Mouse (Mus musculus) heart, embryonic 14.5 days (tissue): ENCODE measurements around the gene Dkc1. TPM values are rescaled to one million over a fixed set of nuclear protein-coding genes. Genes with fewer than 3 reads are reported as not detected.

Experiments used
- ATAC-seq: fragments of 200-750 bp; cut with Nextera tagmentation; 2 replicates; pipeline ENCODE4 v1.8.0; 2017; ENCODE audit warnings: low read depth, moderate TSS enrichment; ENCODE audit not compliant: insufficient number of reproducible peaks, insufficient read depth, low FRiP score
- H3K27ac ChIP-seq, 2 experiments: fragments of 200-500 bp in 1 of 2; fragments of 300-500 bp in 1 of 2; sonication (generic) in 1 of 2; replicated peaks in 1 of 2; 2 replicates each; pipeline ENCODE4 v1.5.1; 2012 to 2014; ENCODE audit warnings: low read depth in 2 of 2, low read length in 2 of 2, control low read depth in 1 of 2, mild to moderate bottlenecking in 1 of 2, mixed read lengths in 1 of 2; ENCODE audit not compliant: control insufficient read depth in 1 of 2, insufficient read depth in 1 of 2
- H3K27me3 ChIP-seq: fragments of 300-500 bp; sonication (generic); 2 replicates; pipeline ENCODE4 v1.6.1; 2014; ENCODE audit warnings: mild to moderate bottlenecking, low read length, control low read depth; ENCODE audit not compliant: control insufficient read depth, insufficient read depth
- H3K36me3 ChIP-seq: fragments of 300-500 bp; sonication (generic); 2 replicates; pipeline ENCODE4 v1.6.1; 2014; ENCODE audit warnings: mild to moderate bottlenecking, control low read depth, low read length, mixed read lengths; ENCODE audit not compliant: control insufficient read depth, insufficient read depth
- H3K4me1 ChIP-seq, 2 experiments: fragments of 200-500 bp in 1 of 2; fragments of 300-500 bp in 1 of 2; sonication (generic) in 1 of 2; 2 replicates each; pipeline ENCODE4 v1.6.1; 2012 to 2014; ENCODE audit warnings: low read length in 2 of 2, control low read depth in 1 of 2, mixed read lengths in 1 of 2; ENCODE audit not compliant: control insufficient read depth in 2 of 2, insufficient read depth in 2 of 2
- H3K4me2 ChIP-seq: fragments of 300-500 bp; sonication (generic); 2 replicates; pipeline ENCODE4 v1.6.1; 2014; ENCODE audit warnings: mild to moderate bottlenecking, low read length
- H3K4me3 ChIP-seq, 2 experiments: fragments of 200-500 bp in 1 of 2; fragments of 300-500 bp in 1 of 2; sonication (generic) in 1 of 2; 2 replicates each; pipeline ENCODE4 v1.5.1; 2012 to 2014; ENCODE audit warnings: low read length in 2 of 2, mild to moderate bottlenecking in 2 of 2, control low read depth in 1 of 2, low read depth in 1 of 2, moderate library complexity in 1 of 2; ENCODE audit not compliant: control insufficient read depth in 1 of 2, insufficient read depth in 1 of 2
- H3K9ac ChIP-seq: fragments of 300-500 bp; sonication (generic); 2 replicates; pipeline ENCODE4 v1.6.1; 2014; ENCODE audit warnings: mild to moderate bottlenecking, low read length
- H3K9me3 ChIP-seq: fragments of 300-500 bp; sonication (generic); 2 replicates; pipeline ENCODE4 v1.6.1; 2016; ENCODE audit warnings: low read length, control low read depth; ENCODE audit not compliant: control insufficient read depth
- WGBS: fragments of 180-500 bp; shearing (Covaris S2); extraction: QIAGEN DNeasy Blood & Tissue Kit; methylation state at CpG from one replicate; pipeline ENCODE4 v1.1.7; 2014; 5-methylcytosine and 5-hydroxymethylcytosine counted together
- polyA plus RNA-seq: library from polyadenylated mRNA; unstranded; fragments of >200 nt; fragmentation: Nextera tagmentation; extraction: Ambion mirVana; gene quantifications from 2 replicates; pipeline ENCODE4 v1.2.1, GENCODE M21; 2014

The Dkc1 gene
- 62.4 and 70.2 TPM in 2 replicates for polyA plus RNA-seq

DNA sequence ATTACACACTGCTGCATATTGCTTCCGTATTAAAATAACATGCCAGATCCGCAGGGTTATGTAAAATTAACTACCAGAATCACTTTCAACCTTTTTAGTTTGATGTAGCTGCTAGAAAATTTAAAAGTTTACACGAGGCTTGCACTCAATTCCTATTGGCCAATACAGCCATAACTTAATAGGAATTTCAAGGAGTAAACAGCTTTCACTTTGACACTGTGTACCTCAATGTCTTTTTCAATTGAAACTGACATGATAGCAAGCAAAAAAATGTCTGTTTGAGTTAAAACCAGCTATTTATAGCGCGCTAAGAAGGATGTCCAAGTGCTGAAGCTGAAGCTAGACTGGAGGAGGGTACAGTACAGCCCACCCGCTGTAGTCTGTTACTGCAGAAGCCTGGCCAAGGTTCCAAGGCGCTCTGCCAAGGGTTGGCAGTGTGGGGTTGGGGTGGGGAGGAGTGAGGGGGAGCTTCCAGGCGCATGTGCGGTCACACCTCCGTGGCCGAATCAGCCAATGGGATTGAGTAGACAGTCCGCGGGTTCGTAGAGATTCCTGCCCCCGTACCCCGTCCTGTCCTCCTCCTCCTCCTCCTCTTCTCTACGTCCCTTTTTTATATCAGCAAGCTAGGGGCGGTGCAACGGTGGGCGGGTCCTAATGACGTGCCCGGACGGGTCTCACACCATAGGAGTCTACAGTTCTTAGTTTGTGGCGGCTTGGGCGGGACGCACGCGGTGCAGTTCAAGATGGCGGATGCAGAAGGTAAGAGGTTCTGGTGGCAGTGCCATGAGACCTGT, at the start of gene Dkc1:
Gene Dkc1 (plus strand): TSS at position 486 of the 794 bp plus-strand sequence.
- H3K4me2 ChIP-seq, result peak within 1 kb of the TSS; percentile 70
- H3K27ac ChIP-seq, result peak within 1 kb of the TSS; percentile 74 to 88
- peaks cover 25% of the 10 kb centered on the region for H3K36me3 ChIP-seq
- peak; percentile 99 for ATAC-seq
- H3K9ac ChIP-seq, result peak within 1 kb of the TSS; percentile 68
- WGBS, result 25% methylated on average over 26 of the region's 29 CpGs
- peak within 1 kb of the TSS; percentile 46 to 79 for H3K4me3 ChIP-seq
- H3K9me3 ChIP-seq, result no peaks in the 10 kb centered on the region
- H3K4me1 ChIP-seq, result no peaks in the 10 kb centered on the region
- H3K27me3 ChIP-seq, result no peaks in the 10 kb centered on the region

DNA sequence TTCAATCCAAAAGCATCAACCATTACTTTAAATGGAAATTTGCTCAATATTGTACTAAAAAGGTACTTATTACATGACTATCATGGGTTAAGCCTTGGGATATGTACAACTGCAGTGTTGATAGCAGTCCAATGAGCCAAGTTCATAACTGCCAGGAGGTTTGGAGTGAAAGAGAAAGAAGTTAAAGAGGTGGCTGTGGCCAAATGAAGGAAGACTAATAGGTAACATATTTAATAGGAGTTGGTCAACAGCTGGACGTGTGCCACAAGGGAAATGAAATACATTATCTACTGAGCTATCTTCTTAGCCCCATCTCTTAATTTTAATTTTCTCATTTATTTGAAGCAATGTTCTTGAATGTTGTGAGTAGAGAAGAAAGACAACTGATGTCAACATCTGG, 49.7 kb upstream of the Dkc1 start:
- ATAC-seq, result no peak
- 80% methylated on average over 1 of the region's 1 CpGs for WGBS
- H3K9me3 ChIP-seq, result no peaks in the 10 kb centered on the region
- H3K36me3 ChIP-seq, result no peaks in the 10 kb centered on the region
- H3K4me3 ChIP-seq, result no peak overlapping the region
- peak overlapping the region in 1 of 2 experiments; percentile 28; a peak in 1 of 4 replicates for H3K27ac ChIP-seq
- no peaks in the 10 kb centered on the region for H3K4me1 ChIP-seq
- H3K4me2 ChIP-seq, result no peak overlapping the region
- no peaks in the 10 kb centered on the region for H3K27me3 ChIP-seq
- no peak overlapping the region for H3K9ac ChIP-seq

DNA sequence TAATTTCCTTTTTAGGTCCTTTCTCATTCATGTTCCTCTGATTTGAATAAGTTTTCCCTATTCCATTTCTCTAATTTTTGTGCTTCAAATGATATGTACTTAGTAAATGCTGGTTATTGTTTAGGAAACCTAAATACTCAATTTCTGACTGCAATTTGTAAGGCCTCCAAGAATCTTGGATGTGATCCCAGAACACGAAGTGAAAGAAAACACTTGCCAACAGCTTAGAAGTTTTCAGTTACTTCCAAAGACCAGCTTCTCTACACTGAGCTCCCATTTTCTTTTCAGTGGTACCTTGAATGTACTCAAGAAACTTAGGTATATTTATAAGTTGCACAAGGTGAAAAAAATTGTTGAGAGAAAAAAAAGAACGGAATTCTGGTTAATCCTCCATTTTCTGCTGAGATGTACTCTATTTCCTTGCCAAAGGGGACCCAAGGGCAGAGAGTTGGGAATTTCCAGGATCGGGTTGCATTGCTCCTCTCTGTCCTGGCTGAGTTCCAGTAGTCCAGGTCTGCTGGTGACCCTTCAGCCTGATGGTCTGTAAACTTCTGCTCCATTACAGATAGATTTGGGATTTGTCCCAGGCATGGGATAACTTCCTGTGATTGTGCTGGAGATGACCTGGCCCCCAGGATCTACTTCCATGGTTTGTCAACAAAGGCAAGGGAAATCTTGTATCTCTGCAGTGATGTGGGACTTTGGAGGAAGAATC, 48.6 kb upstream of the Dkc1 start:
- peak; percentile 13; the same call in 1 of the 2 replicates for ATAC-seq
- 49% methylated on average over 3 of the region's 3 CpGs for WGBS
- Histone ChIP-seq H3K9ac (no peak overlapping the region), H3K36me3 (no peaks in the 10 kb centered on the region), H3K9me3 (no peaks in the 10 kb centered on the region), H3K4me2 (0 out of 2 replicates have a peak overlapping the region, but pooled peaks have one; percentile 2), H3K27me3 (no peaks in the 10 kb centered on the region), H3K4me3 (no peak overlapping the region), H3K4me1 (no peaks in the 10 kb centered on the region), H3K27ac (peak overlapping the region; percentile 19 to 56; a peak in 2 of 4 replicates)

DNA sequence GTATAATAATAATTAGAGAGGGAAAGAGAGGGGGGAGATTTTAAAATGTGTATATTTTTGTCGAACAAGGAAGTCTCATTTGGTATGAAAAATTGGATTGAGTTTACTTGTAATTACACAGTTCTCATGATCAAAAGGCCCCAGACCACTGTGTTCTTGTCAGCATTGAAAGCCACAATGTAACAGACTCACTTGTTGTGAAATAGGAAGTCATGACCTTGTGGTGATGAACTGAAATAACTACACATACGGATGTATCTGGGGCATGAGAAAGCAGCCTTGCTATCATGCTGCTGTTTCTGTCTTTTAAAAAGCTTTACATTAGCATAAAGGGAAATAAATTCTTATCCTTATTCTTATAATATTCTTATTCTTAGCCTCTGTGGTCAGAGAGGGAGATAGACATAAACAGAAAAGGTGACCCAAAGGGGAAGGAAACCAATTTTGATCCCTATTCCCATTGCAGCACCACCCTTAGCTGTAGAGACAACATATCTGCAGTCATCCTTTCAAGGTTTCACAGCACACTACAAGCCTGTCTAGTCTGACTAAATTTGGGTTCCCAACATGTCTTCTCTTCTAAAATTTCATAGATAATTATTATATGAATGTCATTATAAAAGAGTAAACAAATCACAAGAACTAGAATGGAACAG, 39.4 kb upstream of the Dkc1 start:
- Histone ChIP-seq H3K4me3 (no peak overlapping the region), H3K27me3 (no peaks in the 10 kb centered on the region), H3K9me3 (no peaks in the 10 kb centered on the region), H3K9ac (no peak overlapping the region), H3K27ac (no peak overlapping the region), H3K36me3 (no peaks in the 10 kb centered on the region), H3K4me1 (no peaks in the 10 kb centered on the region), H3K4me2 (no peak overlapping the region)
- no peak for ATAC-seq
- 75% methylated on average over 2 of the region's 2 CpGs for WGBS

DNA sequence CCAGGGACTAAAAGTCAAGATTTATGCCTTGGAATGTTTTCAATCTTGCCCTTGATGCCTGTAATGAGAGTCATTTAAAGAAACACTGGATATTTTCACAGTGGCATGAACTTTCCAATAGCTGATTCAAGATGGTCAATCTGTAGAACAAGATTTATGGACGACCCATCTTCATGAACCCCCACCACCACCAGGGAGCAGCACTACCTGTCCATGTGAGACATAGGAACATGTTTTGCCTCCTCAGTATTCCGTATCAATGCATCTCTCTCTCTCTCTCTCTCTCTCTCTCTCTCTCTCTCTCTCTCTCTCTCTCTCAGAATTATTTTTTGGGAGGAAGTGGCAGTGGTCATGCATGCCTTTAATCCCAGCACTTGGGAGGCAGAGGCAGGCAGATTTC, 13.3 kb upstream of the Dkc1 start:
- 52% methylated on average over 2 of the region's 2 CpGs for WGBS
- Histone ChIP-seq H3K9ac (no peak overlapping the region), H3K4me2 (no peak overlapping the region), H3K36me3 (no peaks in the 10 kb centered on the region), H3K4me1 (no peaks in the 10 kb centered on the region), H3K27ac (no peak overlapping the region), H3K27me3 (no peaks in the 10 kb centered on the region), H3K4me3 (no peak overlapping the region), H3K9me3 (no peaks in the 10 kb centered on the region)
- no peak for ATAC-seq

DNA sequence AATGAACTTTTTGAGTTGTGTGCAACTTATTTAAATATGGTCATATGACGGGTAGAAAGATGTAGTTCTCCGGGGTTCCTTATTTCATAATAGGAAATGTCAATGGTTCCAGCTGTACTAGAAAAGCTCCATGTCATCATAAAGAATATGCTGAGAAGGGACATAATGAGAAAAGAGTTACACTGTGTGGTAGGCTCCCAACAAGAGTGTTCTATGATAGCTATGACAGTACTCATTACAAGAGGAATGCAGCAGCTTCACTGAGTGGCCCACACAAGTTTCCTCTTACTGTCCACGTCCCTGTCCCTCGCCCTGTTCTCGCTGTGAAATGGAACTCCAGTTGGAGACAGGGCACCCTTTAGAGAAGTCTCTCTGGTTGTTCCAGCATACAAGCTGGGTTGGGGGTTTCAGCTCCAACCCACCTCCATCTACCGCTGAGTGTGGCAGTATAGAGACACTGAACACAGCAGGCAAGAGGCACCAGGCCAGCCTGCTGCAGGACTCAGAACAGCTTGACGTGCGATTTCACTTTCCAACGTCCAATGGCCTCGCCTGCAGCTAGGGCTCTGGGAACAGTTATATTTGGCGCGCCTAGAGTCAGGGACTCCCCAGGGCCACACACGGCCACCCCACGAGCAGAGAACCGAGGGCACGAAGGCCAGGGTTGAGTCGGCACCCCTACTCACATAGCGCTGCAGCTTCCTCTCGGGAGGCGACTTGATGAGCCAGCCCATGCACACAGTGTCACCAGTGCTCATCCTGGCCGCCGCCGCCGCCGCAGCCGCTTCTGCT, 11.5 kb upstream of the Dkc1 start:
- Histone ChIP-seq H3K4me1 (no peaks in the 10 kb centered on the region), H3K27me3 (no peaks in the 10 kb centered on the region), H3K9me3 (no peaks in the 10 kb centered on the region), H3K9ac (peak overlapping the region; percentile 59), H3K4me2 (peak overlapping the region; percentile 60), H3K4me3 (peak overlapping the region; percentile 50 to 77), H3K36me3 (no peaks in the 10 kb centered on the region), H3K27ac (peak overlapping the region in 1 of 2 experiments; percentile 25; a peak in 1 of 4 replicates)
- no peak for ATAC-seq
- WGBS, result 17% methylated on average over 26 of the region's 26 CpGs
